Mouse (Mus musculus) CH12.LX (cell line): ENCODE results near the gene Xpo4.

ENCODE experiments used
- POLR2A ChIP-seq: IDR thresholded peaks from 2 replicates; pipeline ENCODE4 v1.6.1; 2011; ENCODE audit warnings: low read depth, mild to moderate bottlenecking, improper control_type of control experiment, low read length
- USF1 ChIP-seq: IDR thresholded peaks from 2 replicates; pipeline ENCODE4 v1.6.1; 2014; ENCODE audit warnings: low read depth, mild to moderate bottlenecking, inconsistent platforms, low read length, improper control_type of control experiment

DNA sequence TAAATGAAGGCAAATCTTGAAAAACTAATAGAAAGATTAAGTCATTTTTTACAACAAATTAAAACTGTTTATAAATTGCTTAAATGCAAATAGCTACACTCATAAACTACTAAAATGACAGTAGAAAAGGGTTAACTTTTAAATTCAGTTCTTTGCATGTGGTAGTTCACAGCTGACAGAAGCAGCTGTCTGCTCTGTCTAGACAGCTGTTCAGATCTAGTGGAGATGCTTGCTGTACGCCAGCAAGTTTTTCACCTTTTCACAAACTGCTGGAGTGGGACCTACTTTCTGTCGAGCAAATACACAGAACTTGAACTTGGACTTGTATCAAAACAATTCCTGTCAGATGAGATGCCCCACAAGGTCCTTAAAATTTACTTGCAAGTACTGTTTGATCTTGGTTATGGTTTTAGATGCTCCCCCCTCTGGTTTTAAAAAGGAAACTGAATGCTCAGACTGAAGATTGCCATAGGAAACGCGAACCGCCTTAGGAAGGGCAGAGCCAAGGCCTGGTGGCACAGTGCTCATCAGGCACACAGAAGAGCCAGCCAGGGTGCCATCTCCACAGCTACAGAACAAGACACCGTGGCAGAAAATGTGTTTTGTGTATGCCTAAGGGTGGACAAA is 48.8 kb downstream of the Xpo4 start:
- TF ChIP-seq USF1 (no peak), POLR2A (no peak)
